Mouse (Mus musculus): ENCODE measurements around the gene Gm4756.
"Not testable (repeated sequence)": the region's sequence is repeated elsewhere in the genome, so short reads cannot be mapped to it uniquely, and the experiment has no call there.

DNA sequence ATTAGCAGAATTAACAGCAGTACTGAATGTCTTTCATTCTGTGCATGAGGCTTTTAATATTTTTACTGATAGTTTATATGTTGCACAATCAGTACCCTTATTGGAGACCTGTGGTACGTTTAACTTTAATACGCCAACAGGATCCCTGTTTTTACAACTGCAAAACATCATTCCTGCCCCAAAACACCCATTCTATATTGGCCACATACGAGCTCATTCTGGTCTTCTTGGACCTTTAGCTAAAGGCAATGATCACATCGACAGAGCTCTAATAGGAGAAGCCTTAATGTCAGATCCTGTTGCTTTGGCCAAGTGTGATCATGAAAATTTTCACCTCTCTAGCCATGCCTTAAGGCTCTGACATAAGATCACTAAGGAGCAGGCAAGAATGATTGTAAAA is 37.1 kb upstream of the Gm4756 start:
- not testable (repeated sequence) for TF ChIP-seq POLR2A (IDR thresholded peaks at IDR 0.05; ENCODE audit: insufficient read depth, low read length); EP300 (IDR thresholded peaks at IDR 0.05; ENCODE audit: insufficient read depth, low read depth, low read length)

Data from ES-Bruce4 (cell line).